Mouse (Mus musculus) A20 (cell line): ENCODE results near the gene Apobec1.
"Not testable (repeated sequence)": the region's sequence is repeated elsewhere in the genome, so short reads cannot be mapped to it uniquely, and the experiment has no call there.

Source experiments
- DNase-seq: peaks from one replicate; pipeline ENCODE4 v3.0.0-alpha.2; 2011; ENCODE audit warnings: low read depth, low spot score

The Apobec1 gene

GRCm38 (mm10) chr6:122602242-122602991, at the start of gene Apobec1:
Apobec1 (minus strand) TSS chr6:122602444.
- peak; percentile 95 for DNase-seq

GRCm38 (mm10) chr6:122650398-122650980, 48.2 kb upstream of the Apobec1 start:
- no peak for DNase-seq

DNA sequence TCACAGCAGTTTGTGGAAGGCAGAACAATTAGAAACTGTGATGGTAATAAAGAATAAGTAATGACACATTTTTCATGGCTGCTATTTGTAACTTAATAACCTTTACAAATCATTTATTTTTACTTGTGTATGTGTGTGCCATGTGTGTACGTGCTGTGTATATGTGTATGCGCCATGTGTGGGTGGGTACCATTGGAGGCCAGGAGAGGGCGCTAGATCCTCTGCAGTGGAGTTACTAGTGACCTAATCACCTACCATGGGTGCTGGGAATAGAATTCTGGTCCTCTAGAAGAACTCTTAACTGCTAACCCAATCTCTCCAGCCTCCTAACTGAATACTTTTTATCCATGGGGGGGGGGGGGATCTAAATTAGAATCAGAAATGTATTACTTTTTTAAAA, 47.7 kb upstream of the Apobec1 start:
- DNase-seq = no peak

GRCm38 (mm10) chr6:122644196-122644595, 42.0 kb upstream of the Apobec1 start:
- DNase-seq = not testable (repeated sequence)

- not testable (repeated sequence) for DNase-seq
Observed at GRCm38 (mm10) chr6:122637566-122637965, 35.3 kb upstream of the Apobec1 start.

GRCm38 (mm10) chr6:122636666-122637065, 34.4 kb upstream of the Apobec1 start:
- no peak for DNase-seq

- no peak for DNase-seq
Observed at GRCm38 (mm10) chr6:122635315-122635714, 33.1 kb upstream of the Apobec1 start.

GRCm38 (mm10) chr6:122633411-122633810, 31.2 kb upstream of the Apobec1 start:
- peak; percentile 84 for DNase-seq

DNA sequence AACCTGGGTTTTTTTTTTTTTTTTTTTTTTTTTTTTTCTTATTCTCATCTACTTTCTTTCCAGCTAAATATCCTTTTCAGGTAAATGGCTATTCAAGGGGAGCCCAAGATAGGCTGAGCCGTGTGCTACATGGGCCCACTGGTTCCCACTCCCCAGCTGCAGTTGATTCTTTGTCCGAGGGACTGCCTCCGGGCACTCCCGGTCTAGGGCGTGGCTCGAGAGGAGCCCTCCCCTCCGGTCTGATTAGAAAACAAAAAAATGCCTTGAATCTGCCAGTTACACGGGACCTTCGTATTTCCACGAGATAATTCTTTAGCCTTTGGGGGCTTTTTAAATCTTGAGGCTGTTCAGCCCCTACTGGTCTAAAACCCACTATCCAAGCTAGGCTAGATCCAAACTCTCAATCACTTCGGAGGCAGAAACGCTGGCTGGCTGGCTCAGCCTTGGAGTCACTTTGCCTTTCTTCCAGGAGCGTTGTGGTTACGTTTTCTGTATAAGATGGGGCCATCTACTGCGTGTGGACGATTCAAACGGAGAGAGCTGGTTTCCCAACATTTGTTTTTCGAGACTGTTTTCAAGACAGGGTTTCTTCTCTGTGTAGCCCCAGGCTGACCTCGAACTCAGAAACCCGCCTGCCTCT, 25.3 kb upstream of the Apobec1 start:
- no peak for DNase-seq

DNA sequence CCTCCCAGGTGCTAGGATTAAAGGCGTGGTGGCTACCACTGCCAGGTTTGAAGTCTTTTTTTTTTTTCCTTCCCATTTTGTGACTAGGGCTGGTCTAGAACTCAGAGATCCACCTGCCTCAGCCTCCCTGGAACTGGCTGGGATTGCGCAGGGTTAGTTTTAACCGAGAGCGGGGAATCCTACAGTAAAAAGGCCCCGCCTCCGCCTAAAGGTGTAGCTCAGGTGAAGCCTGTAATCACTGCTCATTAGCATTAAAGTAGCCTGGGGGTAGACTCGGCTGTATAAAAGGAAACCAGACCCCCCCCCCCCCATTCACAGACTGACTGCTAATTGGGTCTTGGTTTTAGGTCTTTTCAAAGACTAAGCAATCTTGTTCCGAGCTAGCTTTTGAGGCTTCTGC, 23.9 kb upstream of the Apobec1 start, which contains the start of gene Dppa3:
Gene Dppa3, plus strand, starts transcription at position 301 of the 400 bp plus-strand sequence.
- no peak for DNase-seq

GRCm38 (mm10) chr6:122625156-122625555, 22.9 kb upstream of the Apobec1 start:
- no peak for DNase-seq

GRCm38 (mm10) chr6:122624480-122624879, 22.2 kb upstream of the Apobec1 start:
- DNase-seq = no peak

- DNase-seq = no peak
Observed at GRCm38 (mm10) chr6:122621066-122621465, 18.8 kb upstream of the Apobec1 start.

DNA sequence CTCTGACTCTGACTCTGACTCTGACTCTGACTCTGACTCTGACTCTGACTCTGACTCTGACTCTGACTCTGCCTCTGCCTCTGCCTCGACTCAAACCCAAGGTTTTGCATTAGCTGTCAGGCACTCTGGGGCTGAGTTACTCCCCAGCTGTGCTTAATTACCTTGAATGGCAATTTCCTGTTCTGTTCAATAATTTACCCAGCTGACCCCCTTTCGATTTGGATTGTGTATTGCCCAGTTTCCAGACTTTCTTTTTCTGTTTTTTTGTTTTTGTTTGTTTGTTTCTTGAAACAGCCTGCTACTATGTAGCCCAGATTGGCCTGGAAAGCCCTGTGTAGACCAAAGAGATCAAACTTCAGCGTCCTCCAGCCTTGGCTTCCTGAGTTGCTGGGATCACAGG, 13.8 kb upstream of the Apobec1 start:
- DNase-seq = no peak

- DNase-seq = peak; percentile 63
Observed at GRCm38 (mm10) chr6:122614047-122614446, 11.8 kb upstream of the Apobec1 start.

DNA sequence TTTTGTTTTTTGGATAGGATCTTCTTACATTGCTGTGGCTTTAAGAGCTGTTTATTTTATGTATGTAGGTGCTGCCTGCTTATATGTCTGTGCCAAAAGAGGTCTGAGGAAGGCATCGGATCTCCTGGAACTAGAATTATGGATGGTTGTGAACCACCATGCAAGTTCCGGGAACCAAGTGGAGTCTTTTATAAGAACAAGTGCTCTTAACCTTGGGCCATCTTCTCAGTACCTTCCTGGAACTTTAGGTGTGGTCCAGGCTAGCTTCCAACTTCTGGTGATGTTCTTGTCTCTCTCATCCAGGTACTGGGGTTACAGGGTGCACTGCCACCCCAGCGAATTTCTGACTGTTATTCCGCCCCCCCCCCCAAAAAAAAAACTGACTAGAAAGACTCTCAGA, 10.2 kb upstream of the Apobec1 start:
- DNase-seq = no peak

DNA sequence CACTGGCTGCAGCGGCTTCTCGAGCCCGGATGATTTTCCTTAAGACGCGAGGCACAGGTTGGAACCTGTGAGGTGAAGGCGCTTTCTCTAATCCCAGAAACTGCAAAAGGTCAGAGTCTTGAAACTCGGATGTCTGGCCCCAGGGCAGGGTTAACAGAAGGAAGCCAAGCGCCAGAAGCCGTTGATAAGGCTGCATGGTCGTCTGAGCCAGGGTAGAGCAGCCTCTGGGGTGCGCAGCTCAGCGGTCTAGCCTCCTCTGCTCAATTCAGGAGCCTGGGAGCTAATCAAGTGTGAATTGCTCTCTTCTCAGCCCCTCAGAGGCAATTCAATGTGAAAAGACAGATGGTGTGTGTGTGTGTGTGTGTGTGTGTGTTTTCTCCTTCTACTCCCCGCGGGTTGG, 7.5 kb upstream of the Apobec1 start, which contains the start of gene Gdf3:
Gene Gdf3, minus strand, starts transcription at position 317 of the 400 bp plus-strand sequence.
- DNase-seq = no peak

GRCm38 (mm10) chr6:122609377-122609728, 7.1 kb upstream of the Apobec1 start:
- no peak for DNase-seq

- DNase-seq = no peak
Observed at GRCm38 (mm10) chr6:122608434-122609376, 6.5 kb upstream of the Apobec1 start.

DNA sequence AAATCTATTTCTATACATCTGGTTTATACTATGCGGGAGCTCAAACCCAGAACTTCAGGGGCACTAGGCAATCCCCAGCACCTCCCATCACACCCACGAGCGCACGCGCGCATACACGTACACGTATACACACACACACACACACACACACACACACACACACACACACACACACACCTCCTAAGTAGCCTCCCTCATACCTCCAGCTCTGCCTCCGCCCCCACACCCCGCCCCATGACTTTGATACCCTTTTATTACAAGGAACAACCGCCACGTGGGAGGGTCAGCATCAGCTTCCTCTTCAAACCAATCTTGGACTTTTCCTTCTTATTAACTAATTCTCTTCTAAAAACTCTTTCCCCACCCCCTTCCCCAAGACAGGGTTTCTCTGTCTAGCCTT, 5.5 kb upstream of the Apobec1 start:
- no peak for DNase-seq

DNA sequence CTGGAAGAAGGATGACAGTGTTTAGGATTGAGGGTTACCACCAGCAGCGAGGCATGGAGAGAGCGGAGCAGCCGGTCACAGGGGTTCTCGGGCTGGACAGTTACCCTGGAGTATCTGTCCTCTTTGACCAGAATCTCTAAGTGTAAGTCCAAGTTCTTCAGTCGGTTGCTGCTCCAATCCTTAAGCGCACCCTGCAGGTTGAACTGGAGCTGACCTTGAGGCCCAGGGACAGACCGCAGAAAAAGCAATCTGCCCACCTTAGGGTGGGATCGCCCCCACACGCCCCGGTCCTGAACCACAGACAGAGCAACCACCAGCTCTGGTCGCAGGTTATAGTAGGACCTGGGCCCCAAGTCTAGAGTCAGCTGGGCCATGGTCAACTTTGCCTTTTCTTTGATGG, 4.4 kb upstream of the Apobec1 start:
- DNase-seq = no peak

DNA sequence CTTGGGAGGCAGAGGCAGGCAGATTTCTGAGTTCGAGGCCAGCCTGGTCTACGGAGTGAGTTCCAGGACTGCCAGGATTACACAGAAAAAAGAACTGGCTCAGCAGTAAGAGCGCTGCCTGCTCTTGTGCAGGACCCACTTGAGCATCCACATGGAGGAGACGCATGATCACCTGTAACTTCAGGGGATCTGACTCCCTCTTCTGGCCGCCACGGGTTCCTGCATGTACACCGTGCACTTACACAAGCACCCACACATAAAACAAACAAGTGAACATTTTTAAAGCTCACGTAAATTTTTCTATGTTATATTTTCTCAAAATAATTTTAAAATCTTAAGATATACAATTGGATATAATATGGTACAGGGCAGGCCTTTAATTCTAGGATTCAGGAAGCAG, 3.2 kb upstream of the Apobec1 start:
- DNase-seq = peak; percentile 85
